Comparison of ENCODE assay signal across 11 mouse cellular contexts in the genomic region with DNA sequence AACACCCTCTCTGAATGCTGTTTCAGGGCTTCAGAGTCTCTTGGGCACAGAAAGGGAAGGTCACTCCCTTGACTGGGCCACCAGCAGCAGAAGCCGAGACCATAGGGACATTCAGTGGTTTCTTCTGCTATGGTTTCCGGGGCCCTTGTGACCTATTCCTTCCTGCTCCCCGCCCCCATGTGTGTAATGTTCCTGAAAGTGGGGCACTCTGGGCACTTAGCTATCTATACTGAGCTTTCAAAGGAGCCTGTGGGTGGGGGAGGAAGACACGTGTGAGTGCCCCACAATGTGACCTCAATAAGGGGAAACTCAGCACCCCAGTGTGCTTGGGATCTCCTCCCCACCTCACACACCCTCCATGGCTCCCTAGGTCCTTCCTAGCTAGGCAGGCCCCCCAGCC. TPM values are rescaled to one million over a fixed set of nuclear protein-coding genes. Genes with fewer than 3 reads are reported as not detected.
A peak's percentile ranks its signal among the peaks of the same experiment; 100 is the strongest.
DNase-seq lines count a peak whose midpoint lies in the region; ATAC-seq and TF ChIP-seq lines count a peak whose summit lies in the region.
"Had no signal": no experiment of that assay in that cellular context is flagged by ENCODE, and none has a peak within 500 bp of the region (broad histone marks: within the 10 kb centered on the region; RNA-seq: fewer than 3 reads in every experiment).

No protein-coding gene starts in this region.

- TF ChIP-seq CTCF in cortical plate, adult 2 months (IDR thresholded peaks at IDR 0.05; ENCODE audit: extremely low read depth, insufficient read depth, low read length): no peak

- peak; percentile 53 for ATAC-seq in megakaryocyte progenitor cell, adult 5-6 weeks (replicated peaks; ENCODE audit: poor library complexity)

- H3K4me3 ChIP-seq in cortical plate, adult 2 months (ENCODE audit: insufficient read depth, low read length): no peak overlapping the region
- H3K4me3 ChIP-seq: kidney, embryonic 15.5 days; limb, embryonic 12.5 days had no signal

- peaks cover 3% of the 10 kb centered on the region; the same call in 1 of the 2 replicates for H3K4me1 ChIP-seq in cortical plate, adult 2 months (ENCODE audit: control insufficient read depth, insufficient read depth, low read length)

- peak; percentile 70 to 71 for DNase-seq in spleen, adult 18-20 months
- no peak for DNase-seq in spleen, adult 12 weeks (ENCODE audit: low spot score)
- peak; percentile 80 for DNase-seq in thymus, postnatal 4 days
- no peak for DNase-seq in c-Kit-positive CD71-positive TER-119-positive erythroid progenitor cells, embryonic 14.5 days (ENCODE audit: low spot score)
- DNase-seq in urinary bladder, adult 18-20 months (ENCODE audit: low spot score in 2 of 2): no peak
- DNase-seq: cerebellum, adult 9-10 months; right cerebral cortex, postnatal 14 days had no signal

- H3K27ac ChIP-seq in cortical plate, adult 2 months (ENCODE audit: insufficient read depth, low read length): peak overlapping the region; percentile 86
- H3K27ac ChIP-seq: limb, embryonic 12.5 days had no signal

- no peak for TF ChIP-seq POLR2A in cortical plate, adult 2 months (IDR thresholded peaks at IDR 0.05; ENCODE audit: extremely low read depth, insufficient read depth, low read length)

RNA-seq across cellular contexts. Expression of a gene that starts 1.7 kb away (rescaled TPM):
- 265 and 282 TPM in 2 replicates for polyA plus RNA-seq in cortical plate, adult 2 months (2012; rRNA removed)
- total RNA-seq in megakaryocyte progenitor cell, adult 5-6 weeks (2015): 48.7 and 50.0 TPM in 2 replicates
- 13.9 and 16.7 TPM in 2 replicates for total RNA-seq in megakaryocyte progenitor cell, adult 5-6 weeks (2017)

RNA-seq across cellular contexts. Expression of a gene that starts 1.7 kb away (rescaled TPM):
- 1.1 TPM in 2 replicates for polyA plus RNA-seq in cortical plate, adult 2 months (2012; rRNA removed)
- total RNA-seq in megakaryocyte progenitor cell, adult 5-6 weeks (2015): 0.07 and 0.64 TPM in 2 replicates
- 1.0 and 1.7 TPM in 2 replicates for total RNA-seq in megakaryocyte progenitor cell, adult 5-6 weeks (2017)
- polyA plus RNA-seq: limb, embryonic 12.5 days had no signal

RNA-seq across cellular contexts. Expression of a gene that starts 30.0 kb away (rescaled TPM):
- polyA plus RNA-seq in cortical plate, adult 2 months (2012; rRNA removed): 177 and 193 TPM in 2 replicates
- 5.7 and 6.0 TPM in 2 replicates for total RNA-seq in megakaryocyte progenitor cell, adult 5-6 weeks (2015)
- 18.1 and 18.5 TPM in 2 replicates for total RNA-seq in megakaryocyte progenitor cell, adult 5-6 weeks (2017)

RNA-seq across cellular contexts. Expression of a gene that starts 33.0 kb away (rescaled TPM):
- 31.4 and 35.1 TPM in 2 replicates for polyA plus RNA-seq in cortical plate, adult 2 months (2012; rRNA removed)
- 6.0 and 8.6 TPM in 2 replicates for total RNA-seq in megakaryocyte progenitor cell, adult 5-6 weeks (2015)
- total RNA-seq in megakaryocyte progenitor cell, adult 5-6 weeks (2017): 4.8 and 8.8 TPM in 2 replicates

RNA-seq across cellular contexts. Expression of a gene that starts 45.8 kb away (rescaled TPM):
- 51.6 and 59.2 TPM in 2 replicates for polyA plus RNA-seq in cortical plate, adult 2 months (2012; rRNA removed)
- total RNA-seq in megakaryocyte progenitor cell, adult 5-6 weeks (2015): 37.4 and 41.4 TPM in 2 replicates
- 10.2 and 10.4 TPM in 2 replicates for total RNA-seq in megakaryocyte progenitor cell, adult 5-6 weeks (2017)

Comparison
In these comparisons a context has a peak if more than half of its experiments do, and no peak if none do; other contexts are left out.
1. DNase-seq: peak in spleen, adult 18-20 months (2 of 2) and thymus, postnatal 4 days (single experiment); none in spleen, adult 12 weeks (single experiment), c-Kit-positive CD71-positive TER-119-positive erythroid progenitor cells, embryonic 14.5 days (single experiment) and urinary bladder, adult 18-20 months (0 of 2).